Mouse (Mus musculus) olfactory bulb, adult 2 months (tissue): Measurements from ENCODE around the gene Pfn3.

Source experiments
- CTCF ChIP-seq: fragments of 200-500 bp; IDR thresholded peaks from 2 replicates; pipeline ENCODE4 v1.5.1; 2012; ENCODE audit warnings: low read depth, mild to moderate bottlenecking, low read length, moderate library complexity; ENCODE audit not compliant: insufficient read depth
- POLR2A ChIP-seq: fragments of 200-500 bp; IDR thresholded peaks from 2 replicates; pipeline ENCODE4 v1.6.1; 2012; ENCODE audit warnings: mild to moderate bottlenecking, low read depth, low read length, moderate library complexity; ENCODE audit not compliant: insufficient read depth

DNA sequence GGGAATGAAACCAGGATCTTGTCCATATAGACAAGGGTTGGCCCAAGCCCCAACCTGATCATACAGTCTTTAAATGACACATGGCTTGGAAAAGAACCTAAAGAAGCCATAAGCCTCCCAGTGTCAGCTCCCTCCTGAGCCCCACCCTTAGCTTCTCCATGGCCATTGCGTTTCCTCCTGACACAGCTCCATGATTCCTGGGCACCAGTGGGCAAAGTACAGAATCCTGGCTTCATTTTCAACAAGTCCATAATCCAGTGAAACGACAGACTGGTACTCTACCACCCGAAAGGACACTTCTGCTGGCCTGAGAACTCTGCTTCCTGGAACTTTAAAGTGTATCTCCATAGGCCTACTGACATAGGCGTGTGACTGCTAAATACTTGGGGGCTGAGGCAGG, 7.7 kb downstream of the Pfn3 start:
- no peak for TF ChIP-seq POLR2A
- no peak for TF ChIP-seq CTCF
